ENCODE assay signal across 9 mouse cellular contexts in the genomic region with DNA sequence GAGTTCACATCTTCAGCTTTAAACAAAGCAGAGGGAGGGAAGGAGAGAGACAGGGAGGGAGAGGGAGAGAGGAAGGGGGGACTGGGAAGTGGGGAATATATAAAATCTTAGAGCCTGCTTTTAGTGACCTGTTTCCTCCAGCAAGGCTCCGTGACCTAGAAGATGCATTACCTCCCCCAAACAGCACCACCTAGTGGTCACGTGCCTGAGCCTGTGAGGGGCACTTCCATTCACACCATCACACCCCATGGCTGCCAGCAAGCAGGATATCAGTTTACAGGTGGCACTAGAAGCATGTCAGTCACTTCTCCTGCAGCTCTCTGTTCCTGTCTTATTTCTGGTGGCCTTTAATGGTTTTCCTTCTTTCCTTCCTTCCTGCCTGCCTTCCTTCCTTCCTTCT.
DNase-seq lines count a peak whose midpoint lies in the region; ATAC-seq and TF ChIP-seq lines count a peak whose summit lies in the region.
"Had no signal": no experiment of that assay in that cellular context is flagged by ENCODE, and none has a peak within 500 bp of the region (broad histone marks: within the 10 kb centered on the region; RNA-seq: fewer than 3 reads in every experiment).

No protein-coding gene starts in this region.

- no peak overlapping the region for H3K4me3 ChIP-seq in kidney, embryonic 14.5 days (ENCODE audit: low read length)
- no peak overlapping the region for H3K4me3 ChIP-seq in MEL (ENCODE audit: control insufficient read depth in 1 of 2, insufficient read depth in 1 of 2, low read depth in 2 of 2, low read length in 2 of 2)
- H3K4me3 ChIP-seq: intestine, embryonic 15.5 days had no signal

- peak; percentile 63 to 69 (median 65) for TF ChIP-seq CTCF in MEL (IDR thresholded peaks at IDR 0.05 in 2 of 3, conservative IDR thresholded peaks at IDR 0.05 in 1 of 3; ENCODE audit: control insufficient read depth in 1 of 3, insufficient read depth in 1 of 3, low read depth in 2 of 3, low read length in 3 of 3, poor library complexity in 1 of 3, severe bottlenecking in 1 of 3)

- no peak for TF ChIP-seq POLR2A in MEL (IDR thresholded peaks at IDR 0.05; ENCODE audit: control insufficient read depth in 1 of 2, insufficient read depth in 1 of 2, low read depth in 1 of 2, low read length in 2 of 2, poor library complexity in 1 of 2)

- H3K9me3 ChIP-seq in kidney, embryonic 14.5 days (ENCODE audit: control insufficient read depth, low read length), result peaks cover 8% of the 10 kb centered on the region; the same call in 1 of the 2 replicates
- no peaks in the 10 kb centered on the region for H3K9me3 ChIP-seq in MEL (replicated peaks; ENCODE audit: insufficient read depth, low read length)
- H3K9me3 ChIP-seq: intestine, embryonic 15.5 days had no signal

- 66% methylated on average over 2 of the region's 2 CpGs for WGBS in kidney, embryonic 14.5 days

- H3K27me3 ChIP-seq in kidney, embryonic 14.5 days (ENCODE audit: control insufficient read depth, insufficient read depth, low read length), result no peaks in the 10 kb centered on the region
- no peaks in the 10 kb centered on the region for H3K27me3 ChIP-seq in MEL (ENCODE audit: control insufficient read depth in 1 of 2, insufficient read depth in 2 of 2, low read length in 2 of 2)
- H3K27me3 ChIP-seq in splenic B cell, adult 2 months (ENCODE audit: control insufficient read depth, insufficient read depth, low read length, poor library complexity, severe bottlenecking), result no peaks in the 10 kb centered on the region
- H3K27me3 ChIP-seq: intestine, embryonic 15.5 days had no signal

- TF ChIP-seq RAD21 in MEL (IDR thresholded peaks at IDR 0.05; ENCODE audit: low read depth, low read length), result peak; percentile 34

- H3K4me1 ChIP-seq in kidney, embryonic 14.5 days (ENCODE audit: control insufficient read depth, insufficient read depth, low read length), result no peaks in the 10 kb centered on the region
- H3K4me1 ChIP-seq in MEL (ENCODE audit: control insufficient read depth in 1 of 2, insufficient read depth in 2 of 2, low read length in 2 of 2), result peaks cover 5 to 13% of the 10 kb centered on the region in 2 experiments

- no peak overlapping the region for H3K4me2 ChIP-seq in kidney, embryonic 14.5 days (replicated peaks; ENCODE audit: low read depth, low read length)
- H3K4me2 ChIP-seq: intestine, embryonic 15.5 days had no signal

- H3K79me2 ChIP-seq in MEL (ENCODE audit: control insufficient read depth, insufficient read depth, low read length, poor library complexity), result 0 out of 2 replicates have a peak, but pooled peaks cover 4% of the 10 kb centered on the region

- H3K9ac ChIP-seq in kidney, embryonic 14.5 days (ENCODE audit: low read depth, low read length), result no peak overlapping the region
- H3K9ac ChIP-seq in MEL (ENCODE audit: control insufficient read depth, low read depth, low read length, poor library complexity, severe bottlenecking), result no peak overlapping the region
- H3K9ac ChIP-seq: intestine, embryonic 15.5 days had no signal

- ATAC-seq in kidney, embryonic 14.5 days (ENCODE audit: low FRiP score, low TSS enrichment), result no peak
- ATAC-seq in inflammation-experienced regulatory T-cells, adult 6 months, result peak; percentile 55
- ATAC-seq: intestine, embryonic 15.5 days had no signal

- no peak overlapping the region for H3K27ac ChIP-seq in kidney, embryonic 14.5 days (ENCODE audit: low read depth, low read length)
- no peak overlapping the region for H3K27ac ChIP-seq in MEL (ENCODE audit: control insufficient read depth, low read depth, low read length)
- H3K27ac ChIP-seq: intestine, embryonic 15.5 days had no signal

- peak; percentile 8 to 45 for DNase-seq in kidney, postnatal 36 days
- peak; percentile 62 for DNase-seq in MEL (ENCODE audit: low read depth, low spot score)
- DNase-seq in splenic B cell, adult 2 months (ENCODE audit: low read depth, low spot score), result peak; percentile 74
- no peak for DNase-seq in yolk sac, embryonic 10.5 days (ENCODE audit: low spot score)
- DNase-seq in cerebellum, adult 11-12 months, result no peak
- DNase-seq in cerebellum, adult 8-10 months, result no peak

- H3K36me3 ChIP-seq in kidney, embryonic 14.5 days (ENCODE audit: control insufficient read depth, insufficient read depth, low read length), result peaks cover 6% of the 10 kb centered on the region; the same call in 1 of the 2 replicates
- peaks cover 9 to 14% of the 10 kb centered on the region in 2 experiments for H3K36me3 ChIP-seq in MEL (ENCODE audit: control insufficient read depth in 1 of 2, insufficient read depth in 2 of 2, low read length in 2 of 2)
- H3K36me3 ChIP-seq in splenic B cell, adult 2 months (ENCODE audit: control insufficient read depth, insufficient read depth, low read length, poor library complexity, severe bottlenecking), result peaks cover 10% of the 10 kb centered on the region; the same call in 1 of the 2 replicates

- no peak for TF ChIP-seq EP300 in MEL (IDR thresholded peaks at IDR 0.05; ENCODE audit: low read depth in 1 of 2, low read length in 2 of 2)

TF ChIP-seq in MEL, 35 proteins besides CTCF, POLR2A, EP300 and RAD21:
- TF ChIP-seq ZC3H11A (IDR thresholded peaks at IDR 0.05; ENCODE audit: low read depth, low read length), result peak; percentile 40
- TF ChIP-seq SMC3 (IDR thresholded peaks at IDR 0.05; ENCODE audit: low read depth, low read length), result peak; percentile 59
- TF ChIP-seq MAFK (IDR thresholded peaks at IDR 0.05; ENCODE audit: borderline replicate concordance, low read depth, low read length), result no peak

Comparison
In these comparisons a context has a peak if more than half of its experiments do, and no peak if none do; other contexts are left out.
1. DNase-seq: peak in kidney, postnatal 36 days (2 of 2), MEL (single experiment) and splenic B cell, adult 2 months (single experiment); none in yolk sac, embryonic 10.5 days (single experiment), cerebellum, adult 11-12 months (single experiment) and cerebellum, adult 8-10 months (single experiment).